Mouse (Mus musculus) kidney, postnatal 0 days (tissue): Measurements from ENCODE around the gene BC049730. TPM values are rescaled to one million over a fixed set of nuclear protein-coding genes. Genes with fewer than 3 reads are reported as not detected.

Experiments
- ATAC-seq: fragments of 200-750 bp; cut with Nextera tagmentation; replicated peaks from 2 replicates; pipeline ENCODE4 v1.8.0; 2017; ENCODE audit warnings: low read depth, moderate number of reproducible peaks, moderate TSS enrichment, moderate library complexity; ENCODE audit not compliant: low FRiP score
- DNase-seq: peaks from one replicate; pipeline ENCODE4 v3.0.0-alpha.2; 2016; ENCODE audit warnings: low spot score
- H3K27ac ChIP-seq: fragments of 300-500 bp; sonication (generic); 2 replicates; pipeline ENCODE4 v1.5.1; 2014; ENCODE audit warnings: mild to moderate bottlenecking
- H3K27me3 ChIP-seq: fragments of 300-500 bp; sonication (generic); 2 replicates; pipeline ENCODE4 v1.6.1; 2014; ENCODE audit warnings: low read length, mixed read lengths; ENCODE audit not compliant: insufficient read depth
- H3K36me3 ChIP-seq: fragments of 300-500 bp; sonication (generic); 2 replicates; pipeline ENCODE4 v1.6.1; 2014; ENCODE audit warnings: low read length, mixed read lengths; ENCODE audit not compliant: insufficient read depth
- H3K4me1 ChIP-seq: fragments of 300-500 bp; sonication (generic); replicated peaks from 2 replicates; pipeline ENCODE4 v1.6.1; 2014; ENCODE audit warnings: antibody characterized with exemption, low read length, mixed read lengths; ENCODE audit not compliant: insufficient read depth
- H3K4me2 ChIP-seq: fragments of 300-500 bp; sonication (generic); 2 replicates; pipeline ENCODE4 v1.6.1; 2014; ENCODE audit warnings: mild to moderate bottlenecking, low read length, moderate library complexity, mixed read lengths
- H3K4me3 ChIP-seq: fragments of 300-500 bp; sonication (generic); replicated peaks from 2 replicates; pipeline ENCODE4 v1.5.1; 2014; ENCODE audit warnings: low read depth, low read length
- H3K9ac ChIP-seq: fragments of 300-500 bp; sonication (generic); 2 replicates; pipeline ENCODE4 v1.6.1; 2014; ENCODE audit warnings: low read depth, low read length
- H3K9me3 ChIP-seq: fragments of 300-500 bp; sonication (generic); replicated peaks from 2 replicates; pipeline ENCODE4 v1.6.1; 2016; ENCODE audit warnings: low read length, inconsistent platforms, mixed read lengths
- CTCF ChIP-seq: IDR thresholded peaks from 2 replicates; pipeline ENCODE4 v1.5.1; 2016; ENCODE audit warnings: antibody characterized with exemption, low read depth, mild to moderate bottlenecking, moderate library complexity
- WGBS: fragments of 180-500 bp; shearing (Covaris S2); extraction: QIAGEN DNeasy Blood & Tissue Kit; methylation state at CpG from one replicate; pipeline ENCODE4 v1.1.7; 2014; 5-methylcytosine and 5-hydroxymethylcytosine counted together
- polyA plus RNA-seq: library from polyadenylated mRNA; unstranded; fragments of >200 nt; fragmentation: Nextera tagmentation; extraction: Ambion mirVana; gene quantifications from 2 replicates; pipeline ENCODE4 v1.2.1, GENCODE M21; 2015

BC049730 gene
- polyA plus RNA-seq, result not detected in 2 replicates

DNA sequence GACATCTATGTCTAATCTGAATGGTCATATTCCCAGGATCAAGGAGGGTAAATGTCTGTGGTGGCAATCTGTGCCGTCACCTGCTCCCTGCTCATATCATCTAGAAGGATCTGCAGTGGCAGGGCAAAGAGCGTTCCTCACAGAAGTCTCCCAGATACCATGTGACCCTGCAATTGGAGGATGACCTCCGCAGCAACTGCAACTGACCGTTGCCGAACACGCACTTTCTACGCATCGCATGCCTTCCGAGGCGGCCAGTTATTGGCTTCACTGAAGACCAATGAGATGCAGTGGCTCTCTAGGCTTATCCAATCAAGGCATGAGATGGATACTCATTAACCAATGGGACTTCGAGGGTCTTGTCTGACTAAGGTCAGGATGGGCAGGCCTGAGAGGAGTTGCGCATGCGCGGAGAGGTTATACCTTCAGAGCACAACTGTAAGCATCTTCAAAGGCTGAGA lies at the start of gene BC049730:
TSS of gene BC049730 (plus strand) at position 411 of the 461 bp plus-strand sequence.
- no peaks in the 10 kb centered on the region for H3K4me1 ChIP-seq
- H3K9ac ChIP-seq, result no peak within 1 kb of the TSS
- ATAC-seq (no peak), DNase-seq (no peak)
- no peak for TF ChIP-seq CTCF
- no peaks in the 10 kb centered on the region for H3K9me3 ChIP-seq
- H3K27me3 ChIP-seq, result no peaks in the 10 kb centered on the region
- WGBS, result 92% methylated on average over 14 of the region's 14 CpGs
- no peak within 1 kb of the TSS for H3K4me2 ChIP-seq
- H3K4me3 ChIP-seq, result no peak within 1 kb of the TSS
- H3K27ac ChIP-seq, result no peak within 1 kb of the TSS
- H3K36me3 ChIP-seq, result no peaks in the 10 kb centered on the region

DNA sequence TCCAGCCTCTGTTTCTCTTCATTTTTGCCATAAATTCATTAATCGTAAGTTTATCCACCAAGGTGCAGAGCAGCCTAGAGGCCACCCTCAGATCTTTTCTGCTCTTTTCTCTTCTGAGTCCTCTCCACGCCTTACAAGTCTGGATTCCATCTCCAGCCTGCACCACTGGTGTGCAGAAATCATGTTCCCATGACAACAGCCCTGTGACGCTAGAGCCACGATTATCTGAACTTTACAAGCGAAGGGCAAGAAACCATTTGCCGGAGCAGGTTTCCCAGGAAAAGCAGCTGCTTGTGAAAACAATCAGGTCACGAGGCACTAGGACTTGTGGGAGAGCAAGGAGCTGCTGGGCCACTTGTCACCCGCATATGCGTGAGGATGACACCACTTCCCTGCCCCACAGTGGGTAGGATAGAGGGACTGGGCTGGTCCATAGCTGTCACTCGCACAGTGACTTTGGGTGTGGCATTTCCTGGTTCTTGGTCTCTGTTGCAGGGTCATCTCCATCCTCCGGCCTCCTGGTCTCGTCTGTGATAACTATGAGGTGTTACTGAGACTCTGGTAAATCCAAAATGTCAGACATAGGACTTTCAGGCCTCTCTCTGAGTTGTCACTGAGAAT lies 49.2 kb upstream of the BC049730 start:
- Histone ChIP-seq H3K4me2 (no peak overlapping the region), H3K36me3 (no peaks in the 10 kb centered on the region), H3K4me1 (no peaks in the 10 kb centered on the region), H3K9ac (no peak overlapping the region), H3K27ac (no peak overlapping the region), H3K4me3 (no peak overlapping the region), H3K9me3 (no peaks in the 10 kb centered on the region), H3K27me3 (no peaks in the 10 kb centered on the region)
- DNase-seq (no peak), ATAC-seq (no peak)
- WGBS, result 33% methylated on average over 12 of the region's 12 CpGs
- no peak for TF ChIP-seq CTCF

DNA sequence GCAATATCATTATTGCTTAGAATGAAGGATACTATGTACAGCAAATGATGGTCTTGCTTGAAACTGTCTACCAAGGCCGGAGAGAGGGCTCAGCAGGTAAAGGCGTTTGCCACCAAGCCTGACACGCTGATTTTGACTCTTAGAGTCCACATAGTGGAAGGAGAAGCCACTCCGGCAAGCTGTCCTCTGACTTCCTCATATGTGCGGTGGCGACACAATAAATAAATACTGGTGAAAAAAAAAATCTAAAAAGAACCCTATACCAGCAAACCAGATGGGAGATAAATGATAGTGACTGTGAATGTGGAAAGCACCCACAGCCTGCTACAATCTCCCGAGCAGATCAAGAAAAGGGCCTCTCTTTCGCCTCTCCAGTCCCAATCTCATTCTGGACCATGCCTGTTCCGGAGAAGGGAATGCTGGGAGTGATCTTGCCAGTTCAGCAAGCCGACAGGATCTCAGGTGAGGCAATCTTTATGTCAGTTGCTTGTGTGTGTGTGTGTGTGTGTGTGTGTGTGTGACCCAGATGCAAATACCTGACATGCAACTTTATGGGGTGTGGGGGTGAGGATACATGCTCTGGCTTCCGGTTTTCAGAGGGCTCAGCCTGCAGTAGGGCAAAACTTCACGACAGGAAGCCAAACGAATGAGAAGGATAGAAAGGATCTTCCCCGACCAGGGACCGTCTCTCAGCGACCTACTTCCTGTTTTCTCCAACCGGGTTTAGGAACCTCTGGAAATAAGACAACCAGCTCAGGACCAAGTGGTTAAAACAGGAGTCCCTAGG lies 47.7 kb upstream of the BC049730 start:
- TF ChIP-seq CTCF, result no peak
- Histone ChIP-seq H3K9me3 (no peaks in the 10 kb centered on the region), H3K4me1 (no peaks in the 10 kb centered on the region), H3K4me2 (no peak overlapping the region), H3K27me3 (no peaks in the 10 kb centered on the region), H3K27ac (no peak overlapping the region), H3K36me3 (no peaks in the 10 kb centered on the region), H3K4me3 (no peak overlapping the region), H3K9ac (no peak overlapping the region)
- WGBS, result 61% methylated on average over 17 of the region's 17 CpGs
- ATAC-seq, result no peak
- DNase-seq, result no peak

DNA sequence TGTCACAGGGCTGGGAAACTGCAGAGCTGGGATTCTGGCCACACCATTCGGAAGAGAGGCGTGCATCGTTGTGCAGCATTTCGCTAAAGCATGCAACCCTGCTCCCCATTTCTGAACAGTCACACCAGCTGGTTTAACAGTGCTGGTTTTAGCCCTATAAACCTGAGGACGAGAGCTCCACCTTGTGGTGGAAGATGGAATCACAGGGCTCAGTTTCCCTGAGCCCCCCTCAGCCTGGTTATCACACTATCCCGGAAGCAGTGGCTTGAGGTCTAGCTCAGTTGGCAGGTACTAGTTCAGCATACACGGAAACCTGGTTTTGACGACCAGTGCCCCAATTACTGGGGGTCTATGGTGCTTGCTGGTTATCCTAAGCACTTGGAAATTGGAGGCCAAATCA lies 46.5 kb upstream of the BC049730 start:
- ATAC-seq, result peak; percentile 36; the same call in 1 of the 2 replicates
- Histone ChIP-seq H3K27ac (no peak overlapping the region), H3K9ac (no peak overlapping the region), H3K4me2 (no peak overlapping the region), H3K36me3 (no peaks in the 10 kb centered on the region), H3K4me1 (no peaks in the 10 kb centered on the region), H3K27me3 (no peaks in the 10 kb centered on the region), H3K9me3 (no peaks in the 10 kb centered on the region), H3K4me3 (no peak overlapping the region)
- DNase-seq, result peak; percentile 77
- 13% methylated on average over 8 of the region's 8 CpGs for WGBS
- TF ChIP-seq CTCF, result peak; percentile 93

DNA sequence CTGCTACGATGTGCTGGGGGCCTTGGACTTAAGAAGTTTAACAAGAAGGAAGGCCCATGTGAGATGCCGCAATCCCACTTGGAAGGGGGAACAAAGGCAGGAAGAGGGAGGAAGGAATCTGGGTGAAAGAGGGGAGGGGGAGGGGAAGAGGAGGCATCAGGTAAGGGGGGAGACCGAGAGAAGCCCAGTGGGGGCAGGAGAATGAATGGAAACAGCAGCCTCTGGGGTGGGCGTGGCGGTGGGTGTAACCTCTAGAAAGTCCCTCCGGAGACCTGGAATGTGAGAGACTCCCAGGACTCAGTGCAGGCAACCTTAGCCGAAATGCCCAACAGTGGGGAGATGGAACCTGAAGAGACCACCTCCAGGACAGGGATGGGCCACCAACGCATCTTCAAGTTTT lies 44.7 kb upstream of the BC049730 start:
- Histone ChIP-seq H3K4me3 (no peak overlapping the region), H3K9ac (no peak overlapping the region), H3K36me3 (no peaks in the 10 kb centered on the region), H3K27ac (no peak overlapping the region), H3K27me3 (no peaks in the 10 kb centered on the region), H3K9me3 (no peaks in the 10 kb centered on the region), H3K4me1 (no peaks in the 10 kb centered on the region), H3K4me2 (no peak overlapping the region)
- TF ChIP-seq CTCF, result no peak
- DNase-seq, result no peak
- 41% methylated on average over 8 of the region's 8 CpGs for WGBS
- no peak for ATAC-seq

DNA sequence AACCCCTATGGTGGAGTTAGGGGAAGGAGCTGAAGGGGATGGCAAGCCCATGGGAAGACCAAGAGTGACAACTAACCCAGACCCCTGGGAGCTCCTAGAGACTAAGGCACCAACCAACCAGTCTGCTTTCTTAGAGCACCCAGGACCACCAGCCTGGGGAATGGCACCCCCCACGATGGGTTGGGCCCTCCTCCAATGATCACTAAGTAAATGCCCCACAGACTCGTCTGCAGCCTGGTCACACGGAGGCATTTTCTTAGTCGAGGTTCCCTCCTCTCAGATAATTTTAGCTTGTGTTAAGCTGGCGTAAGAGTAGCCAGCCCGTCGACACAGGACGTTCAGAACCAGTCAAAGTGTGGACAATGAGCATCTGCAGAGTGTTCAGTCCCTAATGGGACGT lies 44.1 kb upstream of the BC049730 start:
- H3K36me3 ChIP-seq, result no peaks in the 10 kb centered on the region
- no peak for TF ChIP-seq CTCF
- no peak for ATAC-seq
- H3K27me3 ChIP-seq, result no peaks in the 10 kb centered on the region
- 78% methylated on average over 9 of the region's 9 CpGs for WGBS
- H3K4me3 ChIP-seq, result no peak overlapping the region
- H3K9me3 ChIP-seq, result no peaks in the 10 kb centered on the region
- H3K27ac ChIP-seq, result no peak overlapping the region
- no peaks in the 10 kb centered on the region for H3K4me1 ChIP-seq
- DNase-seq, result no peak
- no peak overlapping the region for H3K4me2 ChIP-seq
- no peak overlapping the region for H3K9ac ChIP-seq
